Mouse (Mus musculus) CH12.LX (cell line): ENCODE data around the gene Dkkl1. TPM values are rescaled to one million over a fixed set of nuclear protein-coding genes. Genes with fewer than 3 reads are reported as not detected.
A peak's percentile ranks its signal among the peaks of the same experiment; 100 is the strongest.

Experiments
- DNase-seq: peaks from one replicate; pipeline ENCODE4 v3.0.0-alpha.2; 2013; ENCODE audit errors: extremely low read depth
- H3K27ac ChIP-seq: 2 replicates; pipeline ENCODE4 v1.5.1; 2012; ENCODE audit warnings: low read depth, mild to moderate bottlenecking, control low read depth, moderate library complexity; ENCODE audit not compliant: insufficient read depth
- H3K27me3 ChIP-seq: replicated peaks from 2 replicates; pipeline ENCODE3; 2012; ENCODE audit warnings: inconsistent platforms
- H3K36me3 ChIP-seq, 2 experiments: replicated peaks in 1 of 2; 2 replicates each; pipeline versions ENCODE3 to v1.6.1; 2012; ENCODE audit warnings: inconsistent platforms in 1 of 2, low read length in 1 of 2, mild to moderate bottlenecking in 1 of 2, mixed read lengths in 1 of 2, moderate library complexity in 1 of 2; ENCODE audit not compliant: control insufficient read depth in 1 of 2, insufficient read depth in 1 of 2
- H3K4me1 ChIP-seq, 2 experiments: 2 replicates each; pipeline ENCODE4 v1.6.1; 2012; ENCODE audit warnings: inconsistent platforms in 1 of 2, moderate library complexity in 1 of 2; ENCODE audit not compliant: insufficient read depth in 2 of 2, control insufficient read depth in 1 of 2
- H3K4me2 ChIP-seq: 2 replicates; pipeline ENCODE4 v1.6.1; 2012; ENCODE audit warnings: low read depth, mild to moderate bottlenecking, control low read depth; ENCODE audit not compliant: poor library complexity, insufficient read depth, severe bottlenecking
- H3K4me3 ChIP-seq, 3 experiments: fragments of 150-350 bp in 1 of 3; sonication (generic) in 1 of 3; replicated peaks in 1 of 3; 2 replicates each; pipeline versions ENCODE3 to v1.5.1; 2011 to 2012; ENCODE audit warnings: low read depth in 2 of 3, low read length in 2 of 3, mild to moderate bottlenecking in 2 of 3, moderate library complexity in 2 of 3, control low read depth in 1 of 3, improper control_type of control experiment in 1 of 3, inconsistent platforms in 1 of 3, mixed read lengths in 1 of 3; ENCODE audit not compliant: poor library complexity in 1 of 3
- H3K79me2 ChIP-seq: replicated peaks from 2 replicates; pipeline ENCODE4 v1.6.1; 2012; ENCODE audit warnings: mild to moderate bottlenecking, moderate library complexity; ENCODE audit not compliant: control insufficient read depth, poor library complexity, insufficient read depth, severe bottlenecking; ENCODE audit errors: extremely low read depth
- H3K9ac ChIP-seq: 2 replicates; pipeline ENCODE4 v1.6.1; 2012; ENCODE audit warnings: low read depth, mild to moderate bottlenecking, control low read depth, moderate library complexity; ENCODE audit not compliant: insufficient read depth
- H3K9me3 ChIP-seq: replicated peaks from 2 replicates; pipeline ENCODE3; 2012; ENCODE audit warnings: low read length, inconsistent platforms, mixed read lengths
- BHLHE40 ChIP-seq: IDR thresholded peaks from 2 replicates; pipeline ENCODE4 v1.6.1; 2011; ENCODE audit warnings: mild to moderate bottlenecking, low read depth, low read length, improper control_type of control experiment
- CHD1 ChIP-seq: IDR thresholded peaks from 2 replicates; pipeline ENCODE4 v1.6.1; 2012; ENCODE audit warnings: low read depth, low read length, improper control_type of control experiment, inconsistent platforms
- CHD2 ChIP-seq: IDR thresholded peaks from 2 replicates; pipeline ENCODE4 v1.6.1; 2011; ENCODE audit warnings: low read length, improper control_type of control experiment
- CTCF ChIP-seq, 2 experiments: IDR thresholded peaks in 1 of 2; conservative IDR thresholded peaks in 1 of 2; 2 replicates each; pipeline ENCODE4 v1.5.1; 2011 to 2012; ENCODE audit warnings: low read depth in 2 of 2, low read length in 2 of 2, improper control_type of control experiment in 1 of 2, inconsistent platforms in 1 of 2, mild to moderate bottlenecking in 1 of 2, moderate library complexity in 1 of 2
- E2F4 ChIP-seq: IDR thresholded peaks from 2 replicates; pipeline ENCODE4 v1.6.1; 2011; ENCODE audit warnings: low read depth, low read length, improper control_type of control experiment; ENCODE audit not compliant: insufficient replicate concordance
- EP300 ChIP-seq: IDR thresholded peaks from 2 replicates; pipeline ENCODE4 v1.6.1; 2011; ENCODE audit warnings: low read length, improper control_type of control experiment
- ETS1 ChIP-seq: conservative IDR thresholded peaks from 2 replicates; pipeline ENCODE4 v1.6.1; 2012; ENCODE audit warnings: low read depth, mild to moderate bottlenecking, inconsistent platforms, low read length, improper control_type of control experiment, moderate library complexity
- GABPA ChIP-seq: IDR thresholded peaks from 2 replicates; pipeline ENCODE4 v1.6.1; 2012; ENCODE audit warnings: low read depth, low read length, improper control_type of control experiment, inconsistent platforms; ENCODE audit not compliant: insufficient replicate concordance
- HCFC1 ChIP-seq: IDR thresholded peaks from 2 replicates; pipeline ENCODE4 v1.6.1; 2012; ENCODE audit warnings: low read depth, mild to moderate bottlenecking, inconsistent platforms, low read length, improper control_type of control experiment
- IRF4 ChIP-seq: IDR thresholded peaks from 2 replicates; pipeline ENCODE4 v1.6.1; 2014; ENCODE audit warnings: low read depth, mild to moderate bottlenecking, inconsistent platforms, low read length, improper control_type of control experiment
- JUN ChIP-seq: IDR thresholded peaks from 2 replicates; pipeline ENCODE4 v1.6.1; 2011; ENCODE audit warnings: low read depth, mild to moderate bottlenecking, low read length, improper control_type of control experiment, moderate library complexity; ENCODE audit not compliant: insufficient read depth
- JUND ChIP-seq: conservative IDR thresholded peaks from 2 replicates; pipeline ENCODE4 v1.6.1; 2011; ENCODE audit warnings: low read depth, low read length, improper control_type of control experiment
- KAT2A ChIP-seq: IDR thresholded peaks from 2 replicates; pipeline ENCODE4 v1.6.1; 2012; ENCODE audit warnings: low read length, improper control_type of control experiment, inconsistent platforms; ENCODE audit not compliant: insufficient replicate concordance
- MAX ChIP-seq: IDR thresholded peaks from 2 replicates; pipeline ENCODE4 v1.6.1; 2011; ENCODE audit warnings: low read length, improper control_type of control experiment
- MAZ ChIP-seq: IDR thresholded peaks from 2 replicates; pipeline ENCODE4 v1.6.1; 2012; ENCODE audit warnings: low read depth, mild to moderate bottlenecking, inconsistent platforms, low read length, improper control_type of control experiment, moderate library complexity
- MEF2A ChIP-seq: IDR thresholded peaks from 2 replicates; pipeline ENCODE4 v1.6.1; 2014; ENCODE audit warnings: low read depth, mild to moderate bottlenecking, inconsistent platforms, low read length, improper control_type of control experiment, borderline replicate concordance
- MYC ChIP-seq: IDR thresholded peaks from 2 replicates; pipeline ENCODE4 v1.6.1; 2011; ENCODE audit warnings: low read depth, mild to moderate bottlenecking, improper control_type of control experiment, low read length
- NELFE ChIP-seq: IDR thresholded peaks from 2 replicates; pipeline ENCODE4 v1.6.1; 2011; ENCODE audit warnings: low read depth, low read length, improper control_type of control experiment
- NRF1 ChIP-seq: IDR thresholded peaks from 2 replicates; pipeline ENCODE4 v1.6.1; 2014; ENCODE audit warnings: low read depth, mild to moderate bottlenecking, inconsistent platforms, low read length, improper control_type of control experiment, moderate library complexity
- PAX5 ChIP-seq: IDR thresholded peaks from 2 replicates; pipeline ENCODE4 v1.6.1; 2012; ENCODE audit warnings: low read length, inconsistent platforms, mixed read lengths
- POLR2A ChIP-seq: IDR thresholded peaks from 2 replicates; pipeline ENCODE4 v1.6.1; 2011; ENCODE audit warnings: low read depth, mild to moderate bottlenecking, improper control_type of control experiment, low read length
- POLR2AphosphoS2 ChIP-seq: IDR thresholded peaks from 2 replicates; pipeline ENCODE4 v1.6.1; 2011; ENCODE audit warnings: low read depth, low read length, improper control_type of control experiment
- RCOR1 ChIP-seq: conservative IDR thresholded peaks from 2 replicates; pipeline ENCODE4 v1.6.1; 2012; ENCODE audit warnings: low read depth, mild to moderate bottlenecking, inconsistent platforms, low read length, improper control_type of control experiment
- SIN3A ChIP-seq: IDR thresholded peaks from 2 replicates; pipeline ENCODE4 v1.6.1; 2012; ENCODE audit warnings: low read length, improper control_type of control experiment, inconsistent platforms
- SMC3 ChIP-seq: IDR thresholded peaks from 2 replicates; pipeline ENCODE4 v1.6.1; 2011; ENCODE audit warnings: low read depth, low read length, improper control_type of control experiment
- TBP ChIP-seq: conservative IDR thresholded peaks from 2 replicates; pipeline ENCODE4 v1.6.1; 2011; ENCODE audit warnings: low read depth, low read length, improper control_type of control experiment
- UBTF ChIP-seq: IDR thresholded peaks from 2 replicates; pipeline ENCODE4 v1.6.1; 2012; ENCODE audit warnings: low read depth, mild to moderate bottlenecking, inconsistent platforms, low read length, improper control_type of control experiment, moderate library complexity
- USF1 ChIP-seq: IDR thresholded peaks from 2 replicates; pipeline ENCODE4 v1.6.1; 2014; ENCODE audit warnings: low read depth, mild to moderate bottlenecking, inconsistent platforms, low read length, improper control_type of control experiment
- USF2 ChIP-seq: conservative IDR thresholded peaks from 2 replicates; pipeline ENCODE4 v1.6.1; 2011; ENCODE audit warnings: low read depth, low read length, improper control_type of control experiment
- ZKSCAN1 ChIP-seq: IDR thresholded peaks from 2 replicates; pipeline ENCODE4 v1.6.1; 2012; ENCODE audit warnings: low read depth, inconsistent platforms, low read length, improper control_type of control experiment, borderline replicate concordance
- ZMIZ1 ChIP-seq: IDR thresholded peaks from 2 replicates; pipeline ENCODE4 v1.6.1; 2012; ENCODE audit warnings: low read depth, mild to moderate bottlenecking, inconsistent platforms, low read length, improper control_type of control experiment
- ZNF384 ChIP-seq: IDR thresholded peaks from 2 replicates; pipeline ENCODE4 v1.6.1; 2012; ENCODE audit warnings: low read depth, low read length, improper control_type of control experiment, inconsistent platforms
- dilution Hi-C: fragments of 300-500 bp; cut with MboI; formaldehyde crosslinking; loops from 2 replicates; pipeline ENCODE4 v1.14.3; 2020; ENCODE audit warnings: low sequenced_read_pairs; ENCODE audit not compliant: extremely low pct_unique_long_range_greater_than_20kb, extremely low pct_ligation_motif_present
- in situ Hi-C: fragments of 300-500 bp; cut with MboI; formaldehyde crosslinking; loops from 3 replicates; pipeline ENCODE4 v1.14.3; 2019; ENCODE audit warnings: low sequenced_read_pairs, low pct_ligation_motif_present, low pct_unique_long_range_greater_than_20kb, mixed read lengths
- polyA plus RNA-seq: library from polyadenylated mRNA; unstranded; fragments of >175 nt; gene quantifications from 2 replicates; pipeline ENCODE4 v1.2.1, GENCODE M21; 2012; ENCODE audit warnings: low read depth; ENCODE audit not compliant: insufficient read length
- total RNA-seq, 2 experiments: library from RNA; depleted of rRNA; stranded (reverse); fragments of 300-350 nt in 1 of 2; fragments of >200 nt in 1 of 2; gene quantifications; 2 replicates each; pipeline ENCODE4 v1.2.3; 2012 to 2014

Gene Dkkl1
- total and polyA plus RNA-seq, 3 experiments = 0.24 to 1.6 (median 0.44) TPM

DNA sequence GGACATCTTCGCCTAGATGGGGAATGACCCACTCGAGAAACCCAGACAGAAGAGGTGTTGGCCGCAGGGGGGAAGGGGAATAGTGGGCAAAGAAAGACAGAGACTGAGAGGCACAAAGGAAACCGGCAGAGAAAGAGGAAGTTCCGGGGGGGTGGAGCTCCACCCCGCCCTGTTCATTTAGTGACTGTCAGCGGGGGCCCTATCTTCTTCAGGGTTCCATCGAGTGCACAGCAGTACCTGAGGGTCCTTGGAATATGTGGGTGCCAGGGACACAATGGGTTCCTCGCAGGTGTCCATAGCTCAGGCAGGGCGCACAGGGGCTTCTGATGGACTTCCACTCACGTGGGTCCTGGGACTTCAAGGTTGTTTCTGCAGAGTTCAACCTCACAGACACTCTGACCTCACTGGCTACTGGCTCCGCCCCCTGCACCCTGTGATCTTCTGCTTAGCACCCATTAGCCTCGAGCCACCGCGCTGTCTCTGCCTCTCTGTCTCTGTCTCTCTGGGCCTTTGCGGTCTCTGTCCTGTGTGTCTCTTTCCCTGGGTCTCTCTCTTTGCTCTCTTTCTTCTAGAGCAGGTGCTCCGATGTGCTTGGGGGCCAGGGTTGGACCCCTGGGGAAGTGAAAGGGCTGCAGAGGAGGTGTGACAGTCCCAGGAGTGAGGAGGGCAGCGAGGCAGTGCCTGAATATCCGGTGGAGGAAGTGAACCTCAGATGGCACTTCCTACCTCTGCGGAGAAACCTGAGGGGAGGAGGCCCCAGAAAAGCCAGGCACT, 27.0 kb upstream of the Dkkl1 start, which contains the start of gene Cd37 (continued):
- TF ChIP-seq MAZ (peak; percentile 47; the same call in 1 of the 2 replicates), ETS1 (peak; percentile 60), ZMIZ1 (no peak), NELFE (no peak; the same call in 1 of the 2 replicates), E2F4 (no peak), RCOR1 (no peak), TBP (peak; percentile 78), POLR2A (peak; percentile 73), CHD1 (no peak), POLR2AphosphoS2 (0 out of 2 replicates have a peak, but pooled peaks have one; percentile 23), NRF1 (no peak)

DNA sequence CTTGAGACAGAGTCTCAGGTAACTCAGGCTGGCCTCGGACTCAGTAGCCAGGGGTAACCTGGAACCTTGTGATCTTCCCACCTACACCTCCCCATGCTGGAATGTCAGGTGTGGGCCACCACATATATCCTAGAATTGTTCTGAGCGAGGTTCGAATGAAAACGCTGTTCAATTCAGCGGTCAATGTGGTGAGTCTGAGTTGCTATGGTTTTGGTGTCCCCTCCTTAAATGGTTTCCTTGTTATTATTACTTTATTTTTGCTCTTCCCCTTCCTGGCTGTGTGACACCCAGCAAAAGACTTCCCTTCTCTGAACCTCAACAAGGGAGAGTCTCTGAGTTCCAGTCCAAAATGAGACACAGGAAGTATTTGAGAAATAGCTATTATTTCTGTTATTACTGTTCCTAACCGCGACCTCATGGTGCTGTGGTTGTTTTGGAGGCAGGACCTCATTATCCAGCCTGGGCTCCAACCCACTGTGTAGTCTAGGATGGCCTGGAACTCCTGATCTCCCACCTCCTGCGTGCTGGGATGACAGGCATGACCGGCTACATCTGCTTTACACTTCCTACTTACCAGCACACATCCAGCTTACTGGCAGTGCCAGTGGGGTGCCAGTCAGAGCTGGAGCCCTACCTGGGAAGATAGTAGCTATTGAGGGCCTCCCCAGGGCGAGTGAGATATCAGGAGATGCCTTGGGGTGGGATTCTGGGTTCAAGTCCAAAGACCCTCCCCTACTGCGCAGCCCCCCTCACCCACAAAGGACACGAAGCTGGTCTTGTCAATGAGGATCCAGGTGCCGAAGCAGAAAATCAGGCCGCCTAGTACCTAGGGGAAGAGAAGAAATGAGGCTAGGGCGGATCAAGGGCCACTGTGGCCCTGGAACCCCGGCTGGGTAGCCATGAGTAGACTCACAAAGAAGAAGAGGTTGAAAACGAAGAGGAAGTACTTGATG, 26.1 kb upstream of the Dkkl1 start:
- H3K9ac ChIP-seq = peak overlapping the region; percentile 98
- H3K79me2 ChIP-seq = peaks cover 2% of the 10 kb centered on the region; the same call in 1 of the 2 replicates
- H3K9me3 ChIP-seq = peaks cover 7% of the 10 kb centered on the region
- peak overlapping the region; percentile 57 to 91 (median 81) for H3K4me3 ChIP-seq
- peak; percentile 69 for DNase-seq
- peak overlapping the region; percentile 96 for H3K27ac ChIP-seq
- dilution Hi-C loops = no loop called here
- in situ Hi-C loops = loop anchor here (5.0 kb wide), 1 partner anchor 34 kb away; no protein-coding TSS in a partner anchor
- no peaks in the 10 kb centered on the region for H3K27me3 ChIP-seq
- H3K36me3 ChIP-seq = peaks cover 29 to 38% of the 10 kb centered on the region in 2 experiments
- peak overlapping the region; percentile 73 for H3K4me2 ChIP-seq
- peaks cover 29 to 58% of the 10 kb centered on the region in 2 experiments for H3K4me1 ChIP-seq
- TF ChIP-seq MAZ = no peak
- TF ChIP-seq MYC = 0 out of 2 replicates have a peak, but pooled peaks have one; percentile 46
- TF ChIP-seq BHLHE40 = 0 out of 2 replicates have a peak, but pooled peaks have one; percentile 5
- TF ChIP-seq KAT2A = no peak
- peak; percentile 9 for TF ChIP-seq POLR2AphosphoS2
- TF ChIP-seq JUN = no peak
- 0 out of 2 replicates have a peak, but pooled peaks have one; percentile 60 for TF ChIP-seq CHD1
- no peak for TF ChIP-seq TBP
- TF ChIP-seq UBTF = no peak
- TF ChIP-seq JUND = no peak
- no peak for TF ChIP-seq CTCF (conservative IDR thresholded peaks at IDR 0.05 in 1 of 2, IDR thresholded peaks at IDR 0.05 in 1 of 2; ENCODE audit: low read depth in 2 of 2, low read length in 2 of 2)
- TF ChIP-seq HCFC1 = no peak
- TF ChIP-seq USF1 = no peak
- peak; percentile 22; the same call in 1 of the 2 replicates for TF ChIP-seq IRF4
- no peak for TF ChIP-seq PAX5
- no peak for TF ChIP-seq USF2
- TF ChIP-seq CHD2 = 0 out of 2 replicates have a peak, but pooled peaks have one; percentile 4
- peak; percentile 69; the same call in 1 of the 2 replicates for TF ChIP-seq SIN3A
- TF ChIP-seq SMC3 = no peak
- TF ChIP-seq GABPA = no peak
- TF ChIP-seq ZNF384 = no peak
- TF ChIP-seq EP300 = no peak
- no peak for TF ChIP-seq ZMIZ1
- no peak for TF ChIP-seq ZKSCAN1
- no peak for TF ChIP-seq MAX
- no peak for TF ChIP-seq RCOR1
- TF ChIP-seq MEF2A = no peak
